Mouse (Mus musculus) hindbrain, embryonic 11.5 days (tissue): ENCODE data around the gene Zfp809. TPM values are rescaled to one million over a fixed set of nuclear protein-coding genes. Genes with fewer than 3 reads are reported as not detected.

Experiments used
- ATAC-seq: fragments of 200-750 bp; cut with Nextera tagmentation; 2 replicates; pipeline ENCODE4 v1.8.0; 2017; ENCODE audit warnings: mild to moderate bottlenecking, moderate TSS enrichment, moderate library complexity; ENCODE audit not compliant: low FRiP score
- DNase-seq: peaks from one replicate; pipeline ENCODE4 v3.0.0-alpha.2; 2015; ENCODE audit warnings: low spot score
- H3K27ac ChIP-seq: fragments of 300-500 bp; sonication (generic); 2 replicates; pipeline ENCODE4 v1.5.1; 2014; ENCODE audit warnings: mild to moderate bottlenecking, low read depth, low read length
- H3K27me3 ChIP-seq: fragments of 300-500 bp; sonication (generic); 2 replicates; pipeline ENCODE4 v1.6.1; 2014; ENCODE audit warnings: mild to moderate bottlenecking, low read length, moderate library complexity, mixed read lengths; ENCODE audit not compliant: control insufficient read depth, insufficient read depth
- H3K36me3 ChIP-seq: fragments of 300-500 bp; sonication (generic); 2 replicates; pipeline ENCODE4 v1.6.1; 2014; ENCODE audit warnings: mild to moderate bottlenecking, low read length, moderate library complexity, mixed read lengths; ENCODE audit not compliant: control insufficient read depth, insufficient read depth
- H3K4me1 ChIP-seq: fragments of 300-500 bp; sonication (generic); replicated peaks from 2 replicates; pipeline ENCODE4 v1.6.1; 2014; ENCODE audit warnings: low read length, mixed read lengths; ENCODE audit not compliant: control insufficient read depth, insufficient read depth
- H3K4me2 ChIP-seq: fragments of 300-500 bp; sonication (generic); replicated peaks from 2 replicates; pipeline ENCODE4 v1.6.1; 2014; ENCODE audit warnings: mild to moderate bottlenecking, low read depth, low read length
- H3K4me3 ChIP-seq: fragments of 300-500 bp; sonication (generic); 2 replicates; pipeline ENCODE4 v1.5.1; 2014; ENCODE audit warnings: low read depth, low read length
- H3K9ac ChIP-seq: fragments of 300-500 bp; sonication (generic); 2 replicates; pipeline ENCODE4 v1.6.1; 2014; ENCODE audit warnings: low read depth, low read length
- H3K9me3 ChIP-seq: fragments of 300-500 bp; sonication (generic); 2 replicates; pipeline ENCODE4 v1.6.1; 2016; ENCODE audit warnings: low read length; ENCODE audit not compliant: control insufficient read depth
- WGBS: fragments of 180-500 bp; shearing (Covaris S2); extraction: QIAGEN DNeasy Blood & Tissue Kit; methylation state at CpG from one replicate; pipeline ENCODE4 v1.1.7; 2014; 5-methylcytosine and 5-hydroxymethylcytosine counted together
- polyA plus RNA-seq: library from polyadenylated mRNA; unstranded; fragments of >200 nt; fragmentation: Nextera tagmentation; extraction: Ambion mirVana; gene quantifications from 2 replicates; pipeline ENCODE4 v1.2.1, GENCODE M21; 2014

Zfp809 gene
- polyA plus RNA-seq, 1 experiment from 2014 or later = 13.4 TPM

DNA sequence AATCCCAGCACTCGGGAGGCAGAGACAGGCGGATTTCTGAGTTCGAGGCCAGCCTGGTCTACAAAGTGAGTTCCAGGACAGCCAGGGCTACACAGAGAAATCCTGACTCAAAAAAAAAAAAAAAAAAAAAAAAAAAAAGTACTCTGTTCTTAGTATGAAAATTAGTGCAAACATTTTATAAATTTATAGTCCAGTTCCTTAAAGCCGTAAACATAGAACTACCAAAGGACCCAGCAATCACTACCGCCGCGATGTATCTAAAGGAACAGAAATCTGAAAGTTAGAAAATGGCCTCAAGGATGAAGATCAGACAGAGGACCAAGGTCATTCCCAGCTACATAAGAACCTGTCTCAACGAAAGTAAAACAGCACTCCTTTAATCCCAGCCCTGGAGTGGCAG, 33.3 kb downstream of the Zfp809 start:
- Histone ChIP-seq H3K27me3 (no peaks in the 10 kb centered on the region), H3K9ac (peak overlapping the region; percentile 71), H3K4me3 (peak overlapping the region; percentile 56), H3K36me3 (no peaks in the 10 kb centered on the region), H3K4me1 (no peaks in the 10 kb centered on the region), H3K4me2 (peak overlapping the region; percentile 59), H3K27ac (no peak overlapping the region), H3K9me3 (0 out of 2 replicates have a peak, but pooled peaks cover 3% of the 10 kb centered on the region)
- no peak for DNase-seq
- 83% methylated on average over 8 of the region's 8 CpGs for WGBS
- ATAC-seq = no peak

DNA sequence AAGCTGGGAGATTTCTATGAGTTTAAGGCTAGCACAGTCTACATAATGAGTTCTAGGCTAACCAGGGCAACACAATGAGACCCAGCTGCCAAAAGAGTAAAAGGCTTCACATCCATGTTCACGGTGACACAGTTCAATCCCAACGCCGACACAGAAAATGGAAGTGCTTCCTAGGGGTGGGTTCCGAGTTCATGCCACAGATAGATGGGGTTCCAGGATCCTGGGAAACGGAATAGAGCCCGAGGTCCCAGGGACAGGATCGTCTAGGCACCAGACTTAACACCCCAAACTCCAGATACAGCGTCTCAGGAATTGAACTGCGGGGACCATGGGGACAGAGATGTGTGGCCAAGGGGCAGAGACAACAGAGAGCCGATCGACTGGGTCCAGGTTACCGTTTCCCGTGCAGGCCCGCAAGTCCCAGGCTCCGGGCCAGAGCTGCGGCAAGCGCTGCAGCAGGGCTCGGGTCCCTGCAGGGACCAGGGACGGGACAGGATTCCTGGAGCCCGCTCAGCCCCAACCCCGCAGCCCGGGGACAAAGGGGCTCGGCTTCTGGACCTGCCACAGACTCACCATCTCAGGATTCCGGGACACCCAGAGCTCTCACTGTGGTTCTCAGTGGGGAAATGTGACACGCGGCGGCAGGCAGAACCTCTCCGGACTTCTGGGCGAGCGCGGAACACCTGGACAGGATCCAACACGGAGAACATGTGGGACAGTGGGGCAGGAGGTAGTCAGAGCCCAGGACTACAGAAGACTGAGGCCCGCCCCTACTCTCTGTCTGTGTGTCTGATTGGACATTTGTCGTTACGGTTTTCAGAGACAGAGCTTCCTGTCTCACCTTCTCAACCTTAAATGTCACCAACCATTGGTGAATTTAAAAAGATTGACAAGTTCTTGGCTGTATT, 33.9 kb downstream of the Zfp809 start, which contains the start of gene Zfp599:
Zfp599 (minus strand) TSS at position 712 of the 908 bp plus-strand sequence.
- no peaks in the 10 kb centered on the region for H3K4me1 ChIP-seq
- DNase-seq = peak; percentile 64
- H3K36me3 ChIP-seq = no peaks in the 10 kb centered on the region
- H3K4me2 ChIP-seq = peak within 1 kb of the TSS; percentile 59
- WGBS = 2% methylated on average over 35 of the region's 35 CpGs
- no peak within 1 kb of the TSS for H3K27ac ChIP-seq
- peak; percentile 88 for ATAC-seq
- 0 out of 2 replicates have a peak, but pooled peaks cover 3% of the 10 kb centered on the region for H3K9me3 ChIP-seq
- H3K9ac ChIP-seq = peak within 1 kb of the TSS; percentile 71
- peak within 1 kb of the TSS; percentile 56 for H3K4me3 ChIP-seq
- no peaks in the 10 kb centered on the region for H3K27me3 ChIP-seq

DNA sequence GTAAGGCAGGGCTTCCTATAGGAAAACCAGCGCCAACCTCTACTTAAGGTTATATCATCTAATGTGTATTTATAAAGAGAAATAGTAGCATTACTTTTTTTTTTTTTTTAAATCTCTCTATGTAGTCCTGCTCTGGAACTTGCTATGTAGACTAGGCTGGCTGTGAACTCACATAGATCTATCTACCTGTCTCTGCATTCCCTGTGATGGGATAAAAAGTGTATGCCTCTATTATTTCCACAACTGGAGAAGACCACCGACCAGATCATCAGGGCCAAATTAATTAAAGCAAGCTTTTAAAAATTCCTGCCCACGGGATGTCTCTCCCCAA, 34.5 kb downstream of the Zfp809 start:
- Histone ChIP-seq H3K27ac (no peak overlapping the region), H3K9ac (no peak overlapping the region), H3K27me3 (no peaks in the 10 kb centered on the region), H3K4me3 (peak overlapping the region; percentile 56; the same call in 1 of the 2 replicates), H3K36me3 (no peaks in the 10 kb centered on the region), H3K4me1 (no peaks in the 10 kb centered on the region), H3K4me2 (peak overlapping the region; percentile 59; the same call in 1 of the 2 replicates), H3K9me3 (0 out of 2 replicates have a peak, but pooled peaks cover 3% of the 10 kb centered on the region)
- 36% methylated on average over 3 of the region's 3 CpGs for WGBS
- no peak for ATAC-seq
- no peak for DNase-seq

DNA sequence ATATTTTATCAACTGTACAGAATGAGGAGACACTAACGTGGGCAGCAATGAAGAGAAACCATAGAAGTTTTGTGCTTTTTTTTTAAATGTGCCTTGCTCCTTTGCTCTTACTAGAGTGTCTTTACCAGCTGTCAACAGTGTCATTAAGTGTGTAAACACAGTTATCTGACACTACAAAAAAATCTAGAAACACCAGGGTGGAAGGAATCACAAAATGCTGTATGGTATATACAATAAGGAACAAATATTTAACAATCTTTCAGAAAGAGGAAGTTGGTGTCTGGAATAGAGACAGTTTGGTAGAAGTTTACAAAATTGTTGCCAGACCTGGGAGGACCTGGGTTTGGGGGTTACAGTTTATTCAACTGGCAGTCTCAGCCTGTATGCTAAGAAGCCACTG, 36.1 kb downstream of the Zfp809 start:
- H3K27ac ChIP-seq = no peak overlapping the region
- no peak overlapping the region for H3K9ac ChIP-seq
- DNase-seq = no peak
- no peak overlapping the region for H3K4me2 ChIP-seq
- no peaks in the 10 kb centered on the region for H3K27me3 ChIP-seq
- H3K9me3 ChIP-seq = no peaks in the 10 kb centered on the region
- H3K4me3 ChIP-seq = no peak overlapping the region
- 84% methylated on average over 1 of the region's 1 CpGs for WGBS
- no peak for ATAC-seq
- H3K36me3 ChIP-seq = no peaks in the 10 kb centered on the region
- H3K4me1 ChIP-seq = no peaks in the 10 kb centered on the region

DNA sequence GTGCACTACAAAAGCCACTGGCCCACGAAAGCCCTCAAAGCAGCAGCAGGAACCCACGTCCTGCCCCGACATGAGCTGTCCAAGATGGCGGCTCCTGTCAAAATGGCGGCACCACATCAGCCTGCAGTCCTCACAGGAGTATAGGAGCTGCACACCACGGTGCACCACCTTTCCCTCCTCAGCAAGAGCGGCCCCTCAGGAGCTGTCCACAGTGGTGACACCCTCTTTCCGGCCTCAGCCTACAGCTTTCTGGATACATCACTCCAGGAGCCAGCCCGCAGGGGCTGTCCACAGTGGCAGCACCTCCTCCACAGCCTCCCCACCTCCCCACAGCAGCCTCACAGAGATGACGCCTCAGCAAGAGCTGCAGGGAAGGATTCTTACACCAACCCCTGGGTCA, 37.1 kb downstream of the Zfp809 start:
- ATAC-seq (no peak), DNase-seq (no peak)
- no peak overlapping the region for H3K4me3 ChIP-seq
- H3K9me3 ChIP-seq = no peaks in the 10 kb centered on the region
- no peaks in the 10 kb centered on the region for H3K36me3 ChIP-seq
- 93% methylated on average over 10 of the region's 10 CpGs for WGBS
- H3K27me3 ChIP-seq = no peaks in the 10 kb centered on the region
- H3K27ac ChIP-seq = no peak overlapping the region
- no peak overlapping the region for H3K4me2 ChIP-seq
- H3K4me1 ChIP-seq = no peaks in the 10 kb centered on the region
- H3K9ac ChIP-seq = no peak overlapping the region

DNA sequence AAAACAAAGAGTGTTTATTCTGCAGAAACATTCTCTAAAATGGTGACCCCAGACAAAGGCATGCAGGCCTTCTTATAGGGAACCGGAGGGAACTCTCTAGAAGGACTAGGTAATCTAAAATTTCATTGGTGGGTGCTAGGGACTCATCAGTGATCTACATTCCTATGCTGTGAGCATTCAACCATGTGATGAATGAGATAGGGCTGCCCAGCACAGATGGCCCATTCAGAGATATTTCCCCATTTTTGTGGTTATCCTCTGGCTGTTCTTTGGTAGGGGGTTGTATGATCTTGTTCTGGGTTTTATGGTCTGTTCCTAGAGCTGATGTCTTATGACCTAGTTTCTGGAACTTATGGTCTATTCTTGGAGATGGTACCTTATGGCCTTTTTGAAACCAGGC, 43.4 kb downstream of the Zfp809 start:
- Histone ChIP-seq H3K4me2 (no peak overlapping the region), H3K36me3 (0 out of 2 replicates have a peak, but pooled peaks cover 2% of the 10 kb centered on the region), H3K9ac (no peak overlapping the region), H3K27ac (no peak overlapping the region), H3K27me3 (no peaks in the 10 kb centered on the region), H3K4me3 (no peak overlapping the region), H3K9me3 (peaks cover 5% of the 10 kb centered on the region; the same call in 1 of the 2 replicates), H3K4me1 (no peaks in the 10 kb centered on the region)
- 93% methylated on average over 1 of the region's 1 CpGs for WGBS
- ATAC-seq (no peak), DNase-seq (no peak)

DNA sequence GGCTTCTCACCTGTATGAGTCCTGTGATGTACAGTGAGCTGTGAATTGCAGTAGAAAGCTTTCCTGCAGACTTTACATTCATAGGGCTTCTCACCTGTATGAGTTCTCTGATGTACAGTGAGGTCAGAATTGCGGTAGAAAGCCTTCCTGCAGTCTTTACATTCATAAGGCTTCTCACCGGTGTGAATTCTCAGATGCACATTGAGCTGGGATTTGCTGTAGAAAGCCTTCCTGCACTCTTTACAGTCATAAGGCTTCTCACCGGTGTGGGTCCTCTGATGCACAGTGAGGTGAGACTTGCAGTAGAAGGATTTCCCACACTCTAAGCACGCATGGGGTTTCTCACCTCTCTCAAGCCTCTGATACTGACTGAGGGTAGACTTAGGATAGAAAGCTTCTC, 53.2 kb downstream of the Zfp809 start:
- H3K27ac ChIP-seq = no peak overlapping the region
- H3K4me2 ChIP-seq = no peak overlapping the region
- H3K9ac ChIP-seq = no peak overlapping the region
- H3K9me3 ChIP-seq = peaks cover 41% of the 10 kb centered on the region
- no peaks in the 10 kb centered on the region for H3K4me1 ChIP-seq
- H3K27me3 ChIP-seq = no peaks in the 10 kb centered on the region
- ATAC-seq (no peak), DNase-seq (peak; percentile 23)
- no peak overlapping the region for H3K4me3 ChIP-seq
- WGBS = 96% methylated on average over 4 of the region's 4 CpGs
- H3K36me3 ChIP-seq = peaks cover 64% of the 10 kb centered on the region
